Mouse (Mus musculus): ENCODE data around the gene Eif4b. TPM values are rescaled to one million over a fixed set of nuclear protein-coding genes. Genes with fewer than 3 reads are reported as not detected.

Gene Eif4b
- polyA plus RNA-seq, 1 experiment from 2014 or later, result 81.2 TPM

DNA sequence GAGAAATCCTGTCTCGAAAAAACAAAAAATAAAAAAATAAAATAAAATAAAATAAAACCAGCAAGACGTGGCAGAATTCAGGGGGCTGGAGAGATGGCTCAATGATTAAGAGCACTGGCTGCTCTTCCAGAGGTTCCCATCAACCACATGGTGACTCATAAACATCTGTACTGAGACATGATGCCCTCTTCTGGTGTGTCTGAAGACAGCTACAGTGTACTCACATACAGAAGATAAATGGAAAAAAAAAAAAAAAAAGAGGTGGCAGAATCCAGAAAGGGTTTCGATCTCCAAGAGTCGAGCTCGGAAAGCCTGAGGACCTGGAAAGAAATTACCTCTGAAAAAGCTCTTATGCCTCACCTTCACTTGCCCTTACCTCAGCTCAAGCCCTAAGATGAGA lies 67.5 kb downstream of the Eif4b start:
- H3K9ac ChIP-seq, result no peak overlapping the region
- H3K4me1 ChIP-seq (replicated peaks), result peaks cover 17% of the 10 kb centered on the region
- H3K27me3 ChIP-seq, result peaks cover 43% of the 10 kb centered on the region
- no peak for ATAC-seq (ENCODE audit: low read depth)
- H3K36me3 ChIP-seq, result no peaks in the 10 kb centered on the region
- H3K4me3 ChIP-seq, result no peak overlapping the region
- H3K27ac ChIP-seq (replicated peaks), result no peak overlapping the region
- 89% methylated on average over 5 of the region's 5 CpGs for WGBS
- H3K9me3 ChIP-seq, result no peaks in the 10 kb centered on the region
- no peak overlapping the region for H3K4me2 ChIP-seq

DNA sequence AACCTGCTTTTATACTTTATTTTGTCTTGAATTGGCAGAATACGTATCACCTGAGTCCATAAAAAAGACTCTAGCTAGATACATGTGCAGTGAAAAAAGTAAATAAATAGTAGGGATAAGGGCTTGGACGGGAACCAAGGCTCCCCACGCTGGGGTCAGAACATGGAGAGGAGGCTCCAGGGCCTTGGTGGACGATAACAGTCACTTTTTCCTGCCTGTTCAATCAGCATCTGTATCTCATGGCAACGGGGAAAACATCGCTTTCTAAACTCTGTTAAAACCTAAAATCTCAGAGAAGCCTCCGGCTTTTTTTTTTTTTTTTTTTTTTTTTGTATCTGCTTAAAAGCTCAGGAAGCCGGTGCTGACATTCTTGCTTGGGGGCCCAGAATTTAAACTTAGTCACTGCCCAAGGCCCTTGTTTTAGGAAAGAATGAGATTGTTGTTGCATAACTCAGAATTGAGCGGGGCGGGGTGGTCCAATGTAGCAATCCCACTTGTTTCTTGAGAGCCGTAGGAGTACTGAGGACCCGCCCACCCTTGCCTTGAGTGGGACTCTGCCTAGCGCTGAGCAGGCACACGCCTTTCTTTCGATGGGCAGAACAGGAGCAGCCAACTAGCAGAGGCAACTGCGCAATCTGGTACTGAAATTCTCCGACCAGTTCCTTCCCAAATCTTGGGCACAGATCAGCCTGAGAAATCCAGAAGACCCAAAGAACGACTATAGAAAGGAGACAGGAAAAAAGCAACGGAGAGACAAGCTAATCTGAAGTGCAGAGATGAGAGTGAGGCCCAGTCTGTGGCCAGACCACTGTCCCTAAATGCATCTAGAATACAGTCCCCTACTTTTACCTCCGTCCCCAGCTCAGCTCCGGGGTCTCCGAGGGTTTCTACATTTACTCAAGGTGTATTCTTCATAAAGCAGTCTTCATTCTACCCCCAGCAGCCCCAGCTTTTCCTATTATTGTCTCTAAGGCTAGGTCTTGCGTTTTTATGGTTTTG lies 69.6 kb downstream of the Eif4b start:
- no peak for ATAC-seq (ENCODE audit: low read depth)
- Histone ChIP-seq H3K4me2 (no peak overlapping the region), H3K9ac (no peak overlapping the region), H3K9me3 (no peaks in the 10 kb centered on the region), H3K27ac (replicated peaks) (no peak overlapping the region), H3K27me3 (peaks cover 45% of the 10 kb centered on the region), H3K4me1 (replicated peaks) (peaks cover 8% of the 10 kb centered on the region), H3K36me3 (no peaks in the 10 kb centered on the region), H3K4me3 (no peak overlapping the region)
- 56% methylated on average over 23 of the region's 23 CpGs for WGBS

DNA sequence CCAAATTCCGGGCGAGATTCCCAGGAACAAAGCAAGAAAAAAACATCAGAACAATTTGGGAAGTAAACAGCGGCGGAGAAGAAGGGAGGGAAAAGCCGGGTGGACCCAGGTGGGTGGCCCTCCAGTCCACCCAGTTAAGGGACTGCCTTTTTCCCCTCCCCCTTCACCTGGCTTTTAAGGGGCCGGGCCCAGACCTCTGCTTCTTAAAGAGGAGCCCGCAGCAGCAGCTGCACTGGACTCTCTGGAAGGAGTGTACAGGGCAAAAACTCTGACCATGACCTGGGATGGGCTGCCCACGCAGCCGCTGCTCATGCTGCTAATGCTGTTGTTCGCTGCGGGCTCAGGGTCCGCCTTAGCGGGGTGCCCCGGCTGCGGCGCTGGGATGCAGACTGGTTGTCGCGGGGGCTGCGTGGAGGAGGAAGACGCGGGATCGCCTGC lies 70.7 kb downstream of the Eif4b start, which contains the start of gene Igfbp6:
Igfbp6 (plus strand) TSS at position 89 of the 438 bp plus-strand sequence.
- H3K9me3 ChIP-seq, result no peaks in the 10 kb centered on the region
- peak within 1 kb of the TSS; percentile 34; the same call in 1 of the 2 replicates for H3K9ac ChIP-seq
- H3K27ac ChIP-seq (replicated peaks), result no peak within 1 kb of the TSS
- H3K27me3 ChIP-seq, result peaks cover 45% of the 10 kb centered on the region
- H3K4me2 ChIP-seq, result peak within 1 kb of the TSS; percentile 37
- no peak for ATAC-seq (ENCODE audit: low read depth)
- H3K4me3 ChIP-seq, result no peak within 1 kb of the TSS
- peaks cover 8% of the 10 kb centered on the region for H3K4me1 ChIP-seq (replicated peaks)
- WGBS, result 4% methylated on average over 22 of the region's 22 CpGs
- H3K36me3 ChIP-seq, result no peaks in the 10 kb centered on the region

DNA sequence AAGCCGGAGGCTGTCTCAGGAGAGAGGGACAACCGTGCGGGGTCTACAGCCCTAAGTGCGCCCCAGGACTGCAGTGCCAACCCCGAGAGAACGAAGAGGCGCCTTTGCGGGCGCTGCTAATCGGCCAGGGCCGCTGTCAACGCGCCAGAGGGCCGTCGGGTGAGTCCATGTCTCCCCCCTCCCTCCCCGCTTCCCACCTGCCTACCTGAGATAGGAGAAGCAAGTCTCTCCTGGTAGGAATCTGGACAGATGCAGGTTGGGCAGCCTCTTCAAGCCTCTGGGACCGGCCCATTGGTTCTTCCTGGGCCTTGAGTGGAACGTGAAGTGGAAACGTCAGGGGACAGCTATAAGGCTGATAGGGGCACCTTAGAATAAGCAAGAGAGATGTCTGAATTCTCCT lies 71.2 kb downstream of the Eif4b start:
- H3K4me3 ChIP-seq, result no peak overlapping the region
- no peaks in the 10 kb centered on the region for H3K36me3 ChIP-seq

DNA sequence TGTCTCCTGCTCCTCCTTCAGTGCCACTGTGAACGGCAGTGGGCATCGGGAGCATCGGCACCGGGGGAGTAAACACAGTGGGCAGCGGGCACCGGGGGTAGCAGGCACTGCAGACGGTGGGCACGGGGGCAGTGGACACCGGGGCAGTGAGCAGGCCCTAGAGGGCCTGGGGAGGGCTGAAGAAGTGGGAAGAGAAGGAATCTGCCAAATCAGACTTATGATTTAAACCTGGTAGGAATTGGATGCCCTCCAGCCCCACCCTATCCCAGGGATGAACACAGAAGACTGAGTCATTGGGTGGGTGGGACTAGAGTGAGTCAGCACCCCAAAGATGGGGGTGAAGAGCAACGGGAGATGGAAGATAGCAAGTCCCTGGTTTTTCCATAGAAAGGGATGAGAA lies 71.8 kb downstream of the Eif4b start:
- H3K36me3 ChIP-seq, result no peaks in the 10 kb centered on the region
- no peaks in the 10 kb centered on the region for H3K9me3 ChIP-seq
- H3K9ac ChIP-seq, result no peak overlapping the region
- peaks cover 45% of the 10 kb centered on the region for H3K27me3 ChIP-seq
- no peak overlapping the region for H3K4me3 ChIP-seq
- H3K27ac ChIP-seq (replicated peaks), result no peak overlapping the region
- H3K4me1 ChIP-seq (replicated peaks), result peaks cover 8% of the 10 kb centered on the region
- H3K4me2 ChIP-seq, result no peak overlapping the region
- 90% methylated on average over 10 of the region's 10 CpGs for WGBS
- no peak for ATAC-seq (ENCODE audit: low read depth)

More for the DNA sequence above, 71.2 kb downstream of the Eif4b start:
- Histone ChIP-seq H3K4me2 (peak overlapping the region; percentile 37), H3K9ac (peak overlapping the region; percentile 34; the same call in 1 of the 2 replicates), H3K27me3 (peaks cover 45% of the 10 kb centered on the region), H3K9me3 (no peaks in the 10 kb centered on the region), H3K27ac (replicated peaks) (no peak overlapping the region), H3K4me1 (replicated peaks) (peaks cover 8% of the 10 kb centered on the region)
- 11% methylated on average over 19 of the region's 19 CpGs for WGBS
- no peak for ATAC-seq (ENCODE audit: low read depth)

DNA sequence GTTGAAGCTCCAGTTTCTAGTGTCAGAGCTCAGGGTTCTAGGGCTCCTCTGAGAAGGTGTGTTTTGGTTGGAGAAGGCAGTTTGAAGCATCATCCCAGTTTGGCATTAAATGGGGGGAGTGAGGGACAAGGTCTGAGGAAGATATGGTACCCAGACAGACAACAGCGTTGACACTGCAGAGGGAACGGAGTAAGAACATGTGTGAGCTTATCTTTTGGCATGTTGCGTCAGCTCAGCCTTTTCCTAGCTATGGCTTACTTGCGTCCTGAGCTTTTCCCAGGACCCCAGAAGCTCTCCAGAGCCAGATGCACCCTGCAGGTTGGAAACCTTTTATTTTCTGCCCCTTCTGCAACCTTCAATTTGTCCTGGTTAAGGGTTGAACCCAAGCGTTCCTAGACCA lies 72.5 kb downstream of the Eif4b start:
- H3K9ac ChIP-seq, result no peak overlapping the region
- H3K27ac ChIP-seq (replicated peaks), result no peak overlapping the region
- no peak for ATAC-seq (ENCODE audit: low read depth)
- 88% methylated on average over 5 of the region's 5 CpGs for WGBS
- H3K27me3 ChIP-seq, result peaks cover 45% of the 10 kb centered on the region
- no peak overlapping the region for H3K4me2 ChIP-seq
- H3K4me1 ChIP-seq (replicated peaks), result peaks cover 8% of the 10 kb centered on the region
- H3K9me3 ChIP-seq, result no peaks in the 10 kb centered on the region
- H3K36me3 ChIP-seq, result no peaks in the 10 kb centered on the region
- no peak overlapping the region for H3K4me3 ChIP-seq

Other genes starting within 250 kb of the Eif4b start
- gene Krt1, start 223.0 kb upstream of the Eif4b start, polyA plus RNA-seq (2015; fragmentation: Nextera tagmentation; extraction: Ambion mirVana), result 7.0 and 8.6 TPM in 2 replicates
- gene Krt77, start 204.1 kb upstream of the Eif4b start, polyA plus RNA-seq (2015; fragmentation: Nextera tagmentation; extraction: Ambion mirVana), result 0.12 and 0.13 TPM in 2 replicates
- gene Krt76, start 180.9 kb upstream of the Eif4b start, polyA plus RNA-seq (2015; fragmentation: Nextera tagmentation; extraction: Ambion mirVana), result not detected in 2 replicates
- gene Krt4, start 149.0 kb upstream of the Eif4b start, polyA plus RNA-seq (2015; fragmentation: Nextera tagmentation; extraction: Ambion mirVana), result 0.11 TPM in 1 of 2 replicates, not detected in the other
- 0.32 TPM in 2 replicates for gene Krt79, start 133.4 kb upstream of the Eif4b start, polyA plus RNA-seq (2015; fragmentation: Nextera tagmentation; extraction: Ambion mirVana)
- not detected in 2 replicates for gene Krt78, start 119.5 kb upstream of the Eif4b start, polyA plus RNA-seq (2015; fragmentation: Nextera tagmentation; extraction: Ambion mirVana)
- 0.82 and 4.3 TPM in 2 replicates for gene Krt8, start 69.3 kb upstream of the Eif4b start, polyA plus RNA-seq (2015; fragmentation: Nextera tagmentation; extraction: Ambion mirVana)
- gene Krt18, start 45.6 kb upstream of the Eif4b start, polyA plus RNA-seq (2015; fragmentation: Nextera tagmentation; extraction: Ambion mirVana), result 1.4 and 3.8 TPM in 2 replicates
- gene Tns2, start 26.6 kb downstream of the Eif4b start, polyA plus RNA-seq (2015; fragmentation: Nextera tagmentation; extraction: Ambion mirVana), result 10.5 and 15.9 TPM in 2 replicates
- 54.1 and 55.9 TPM in 2 replicates for gene Spryd3, start 62.5 kb downstream of the Eif4b start, polyA plus RNA-seq (2015; fragmentation: Nextera tagmentation; extraction: Ambion mirVana)
- gene Igfbp6, start 70.6 kb downstream of the Eif4b start, polyA plus RNA-seq (2015; fragmentation: Nextera tagmentation; extraction: Ambion mirVana), result 0.36 and 1.2 TPM in 2 replicates
- gene Soat2, start 76.8 kb downstream of the Eif4b start, polyA plus RNA-seq (2015; fragmentation: Nextera tagmentation; extraction: Ambion mirVana), result 0.11 TPM in 1 of 2 replicates, not detected in the other
- 64.8 and 67.9 TPM in 2 replicates for gene Zfp740, start 129.5 kb downstream of the Eif4b start, polyA plus RNA-seq (2015; fragmentation: Nextera tagmentation; extraction: Ambion mirVana)
- 35.9 and 38.8 TPM in 2 replicates for gene Csad, start 131.0 kb downstream of the Eif4b start, polyA plus RNA-seq (2015; fragmentation: Nextera tagmentation; extraction: Ambion mirVana)
- 0.30 and 1.7 TPM in 2 replicates for gene Itgb7, start 158.2 kb downstream of the Eif4b start, polyA plus RNA-seq (2015; fragmentation: Nextera tagmentation; extraction: Ambion mirVana)
- gene Rarg, start 183.7 kb downstream of the Eif4b start, polyA plus RNA-seq (2015; fragmentation: Nextera tagmentation; extraction: Ambion mirVana), result 8.5 and 12.5 TPM in 2 replicates
- 0.14 TPM in 1 of 2 replicates, not detected in the other for gene Gm9918, start 196.8 kb downstream of the Eif4b start, polyA plus RNA-seq (2015; fragmentation: Nextera tagmentation; extraction: Ambion mirVana)
- 52.0 and 54.0 TPM in 2 replicates for gene Mfsd5, start 205.7 kb downstream of the Eif4b start, polyA plus RNA-seq (2015; fragmentation: Nextera tagmentation; extraction: Ambion mirVana)
- 5.6 and 7.5 TPM in 2 replicates for gene Espl1, start 222.5 kb downstream of the Eif4b start, polyA plus RNA-seq (2015; fragmentation: Nextera tagmentation; extraction: Ambion mirVana)

Data from neural tube, embryonic 13.5 days (tissue).